ENCODE assay signal across 8 mouse cellular contexts in the genomic region with DNA sequence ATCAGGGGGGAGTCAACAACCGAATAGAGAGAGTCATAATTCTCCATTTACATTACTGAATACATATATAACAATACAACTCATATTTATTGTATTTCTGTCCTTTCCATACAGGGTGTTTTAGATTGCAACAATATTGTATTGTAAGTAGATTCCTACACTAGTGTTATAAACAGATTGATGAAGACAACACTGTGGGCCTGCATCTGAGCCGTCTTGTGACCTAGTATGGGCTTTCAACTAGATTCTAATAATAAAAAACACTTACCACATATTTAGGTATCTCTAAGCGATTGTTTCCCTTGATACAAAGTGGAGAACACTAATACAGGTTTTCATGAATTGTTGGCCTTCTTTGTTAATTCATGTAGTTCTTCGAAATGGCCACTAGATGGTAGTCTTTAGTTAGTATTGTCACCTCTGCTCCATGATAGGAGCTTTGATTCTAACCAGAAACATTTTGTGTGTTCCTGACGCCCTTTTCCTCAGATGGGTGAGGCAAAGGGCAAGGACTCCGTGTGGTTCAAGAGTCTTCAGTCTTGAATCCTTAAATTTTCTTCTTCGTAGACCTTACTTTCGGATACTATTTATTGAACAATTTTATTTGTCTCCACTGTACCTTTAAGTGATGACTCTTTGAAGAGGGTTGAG.
A peak's percentile ranks its signal among the peaks of the same experiment; 100 is the strongest.
DNase-seq lines count a peak whose midpoint lies in the region; ATAC-seq and TF ChIP-seq lines count a peak whose summit lies in the region.

No protein-coding gene starts in this region.

- peak overlapping the region; percentile 42; the same call in 1 of the 2 replicates for H3K4me3 ChIP-seq in thymus, adult 2 months (ENCODE audit: control insufficient read depth, insufficient read depth, low read length)
- H3K4me3 ChIP-seq in kidney, postnatal 0 days (replicated peaks; ENCODE audit: low read depth, low read length): peak overlapping the region; percentile 30
- H3K4me3 ChIP-seq in midbrain, embryonic 13.5 days (replicated peaks): no peak overlapping the region

- WGBS in thymus, adult 2 months: 20% methylated on average over 8 of the region's 8 CpGs
- WGBS in kidney, postnatal 0 days: 22% methylated on average over 8 of the region's 8 CpGs
- WGBS in midbrain, embryonic 13.5 days: 28% methylated on average over 8 of the region's 8 CpGs

- no peaks in the 10 kb centered on the region for H3K27me3 ChIP-seq in thymus, adult 2 months (ENCODE audit: control insufficient read depth, insufficient read depth, low read length)
- no peaks in the 10 kb centered on the region for H3K27me3 ChIP-seq in kidney, postnatal 0 days (ENCODE audit: insufficient read depth, low read length)
- no peaks in the 10 kb centered on the region for H3K27me3 ChIP-seq in midbrain, embryonic 13.5 days

- H3K27ac ChIP-seq in thymus, adult 2 months (ENCODE audit: control insufficient read depth, insufficient read depth, low read length): no peak overlapping the region
- no peak overlapping the region for H3K27ac ChIP-seq in kidney, postnatal 0 days
- H3K27ac ChIP-seq in midbrain, embryonic 13.5 days: no peak overlapping the region

- peak overlapping the region; percentile 18; the same call in 1 of the 2 replicates for H3K9ac ChIP-seq in kidney, postnatal 0 days (ENCODE audit: low read depth, low read length)
- H3K9ac ChIP-seq in midbrain, embryonic 13.5 days (replicated peaks): no peak overlapping the region

- no peaks in the 10 kb centered on the region for H3K9me3 ChIP-seq in kidney, postnatal 0 days (replicated peaks; ENCODE audit: low read length)
- H3K9me3 ChIP-seq in midbrain, embryonic 13.5 days: no peaks in the 10 kb centered on the region

- no peaks in the 10 kb centered on the region for H3K36me3 ChIP-seq in thymus, adult 2 months (ENCODE audit: control insufficient read depth, insufficient read depth, low read length)
- no peaks in the 10 kb centered on the region for H3K36me3 ChIP-seq in kidney, postnatal 0 days (ENCODE audit: insufficient read depth, low read length)
- no peaks in the 10 kb centered on the region for H3K36me3 ChIP-seq in midbrain, embryonic 13.5 days

- intact Hi-C loops in left cerebral cortex, postnatal 36 days (cut with DNase I): loop anchor here (2.0 to 5.0 kb wide), 5 partner anchors 114 to 528 kb away; no protein-coding TSS in a partner anchor

- H3K4me1 ChIP-seq in thymus, adult 2 months (replicated peaks; ENCODE audit: control insufficient read depth, insufficient read depth, low read length): peaks cover 12% of the 10 kb centered on the region
- H3K4me1 ChIP-seq in kidney, postnatal 0 days (replicated peaks; ENCODE audit: insufficient read depth, low read length): 0 out of 2 replicates have a peak, but pooled peaks cover 5% of the 10 kb centered on the region
- 0 out of 2 replicates have a peak, but pooled peaks cover 9% of the 10 kb centered on the region for H3K4me1 ChIP-seq in midbrain, embryonic 13.5 days (replicated peaks)

- ATAC-seq in granulocyte monocyte progenitor cell, adult 5-6 weeks (replicated peaks; ENCODE audit: poor library complexity, severe bottlenecking): peak; percentile 52
- 0 out of 2 replicates have a peak, but pooled peaks have one; percentile 7 for ATAC-seq in kidney, postnatal 0 days (replicated peaks; ENCODE audit: low FRiP score, low read depth)
- peak; percentile 71 for ATAC-seq in midbrain, embryonic 13.5 days

- no peak for TF ChIP-seq CTCF in thymus, adult 2 months (IDR thresholded peaks at IDR 0.05; ENCODE audit: borderline replicate concordance, control insufficient read depth, extremely low read depth, insufficient read depth, low read length, poor library complexity)
- peak; percentile 86 for TF ChIP-seq CTCF in kidney, postnatal 0 days (IDR thresholded peaks at IDR 0.05; ENCODE audit: low read depth)

- no peak for DNase-seq in thymus, adult 2 months
- no peak for DNase-seq in thymus, adult 18-20 months
- peak; percentile 44 for DNase-seq in c-Kit-positive CD71-positive TER-119-negative erythroid progenitor cells, embryonic 14.5 days (ENCODE audit: low read depth)
- peak; percentile 90 for DNase-seq in kidney, postnatal 0 days (ENCODE audit: low spot score)
- no peak for DNase-seq in right cerebral cortex, postnatal 4 days
- DNase-seq in left cerebral cortex, postnatal 36 days (ENCODE audit: low spot score in 2 of 2): no peak

- peak overlapping the region; percentile 59 for H3K4me2 ChIP-seq in kidney, postnatal 0 days (ENCODE audit: low read length)
- no peak overlapping the region for H3K4me2 ChIP-seq in midbrain, embryonic 13.5 days (replicated peaks)

- no peak for TF ChIP-seq POLR2A in thymus, adult 2 months (IDR thresholded peaks at IDR 0.05; ENCODE audit: control insufficient read depth, extremely low read depth, insufficient read depth, low read length, poor library complexity)

Comparison
In these comparisons a context has a peak if more than half of its experiments do, and no peak if none do; other contexts are left out.
1. DNase-seq: peak in c-Kit-positive CD71-positive TER-119-negative erythroid progenitor cells, embryonic 14.5 days (single experiment) and kidney, postnatal 0 days (single experiment); none in thymus, adult 2 months (single experiment), thymus, adult 18-20 months (0 of 2), right cerebral cortex, postnatal 4 days (single experiment) and left cerebral cortex, postnatal 36 days (0 of 2).
2. ATAC-seq: peak in every context shown above with its lines; median percentile 71 in midbrain, embryonic 13.5 days; 52 in granulocyte monocyte progenitor cell, adult 5-6 weeks; 7 in kidney, postnatal 0 days.